Mouse (Mus musculus) megakaryocyte, adult 5-6 weeks (primary cell): Measurements from ENCODE around the gene Nphp1. TPM values are rescaled to one million over a fixed set of nuclear protein-coding genes. Genes with fewer than 3 reads are reported as not detected.

Experiments used
- ATAC-seq: 2 replicates; pipeline ENCODE4 v1.8.0; 2016; ENCODE audit warnings: mild to moderate bottlenecking, inconsistent platforms; ENCODE audit not compliant: poor library complexity, severe bottlenecking
- total RNA-seq, 2 experiments: library from RNA; stranded (forward) in 1 of 2; stranded (reverse) in 1 of 2; fragments of 153-499, 151-499 nt in 1 of 2; fragments of 221-1000, 200-1000 nt in 1 of 2; gene quantifications; 2 replicates each; pipeline versions ENCODE4 v1.2.3 to v1.2.4; 2015 to 2017

Nphp1 gene
- 0.84 and 2.1 TPM in 2 replicates for total RNA-seq (2015)
- 0.24 and 1.7 TPM in 2 replicates for total RNA-seq (2017)

GRCm38 (mm10) chr2:127788440-127789116 lies at the start of gene Nphp1:
Nphp1 (minus strand) TSS chr2:127788897.
- ATAC-seq = peak; percentile 89

- 0 out of 2 replicates have a peak, but pooled peaks have one; percentile 34 for ATAC-seq
Observed at GRCm38 (mm10) chr2:127832833-127833190, 44.1 kb upstream of the Nphp1 start.

- ATAC-seq = peak; percentile 53
Observed at GRCm38 (mm10) chr2:127832103-127832832, 43.6 kb upstream of the Nphp1 start.

- ATAC-seq = peak; percentile 99
Observed at GRCm38 (mm10) chr2:127831401-127832102, 42.9 kb upstream of the Nphp1 start, which contains the start of gene Bub1. Bub1 (minus strand) TSS chr2:127831865.

GRCm38 (mm10) chr2:127791919-127792603 lies 3.4 kb upstream of the Nphp1 start, which contains the start of gene Mtln:
Mtln (minus strand) TSS chr2:127792488.
- peak; percentile 91 for ATAC-seq

GRCm38 (mm10) chr2:127789651-127790270 lies 1.1 kb upstream of the Nphp1 start:
- ATAC-seq = no peak

- ATAC-seq = no peak
Observed at GRCm38 (mm10) chr2:127789138-127789537, 441 bp upstream of the Nphp1 start.

GRCm38 (mm10) chr2:127787226-127787625 lies 1.5 kb downstream of the Nphp1 start:
- ATAC-seq = no peak

GRCm38 (mm10) chr2:127778451-127778850 lies 10.2 kb downstream of the Nphp1 start:
- ATAC-seq = no peak

- no peak for ATAC-seq
Observed at GRCm38 (mm10) chr2:127775013-127775412, 13.7 kb downstream of the Nphp1 start.

GRCm38 (mm10) chr2:127774578-127774941 lies 14.1 kb downstream of the Nphp1 start:
- no peak for ATAC-seq

- ATAC-seq = no peak
Observed at GRCm38 (mm10) chr2:127773938-127774577, 14.6 kb downstream of the Nphp1 start.

- ATAC-seq = no peak
Observed at GRCm38 (mm10) chr2:127761587-127761986, 27.1 kb downstream of the Nphp1 start.

- ATAC-seq = peak; percentile 52
Observed at GRCm38 (mm10) chr2:127760429-127761000, 28.2 kb downstream of the Nphp1 start.

GRCm38 (mm10) chr2:127760014-127760413 lies 28.7 kb downstream of the Nphp1 start:
- peak; percentile 54; the same call in 1 of the 2 replicates for ATAC-seq

- no peak for ATAC-seq
Observed at GRCm38 (mm10) chr2:127759157-127759880, 29.4 kb downstream of the Nphp1 start.

- no peak for ATAC-seq
Observed at GRCm38 (mm10) chr2:127757171-127757570, 31.5 kb downstream of the Nphp1 start.

- no peak for ATAC-seq
Observed at GRCm38 (mm10) chr2:127754113-127754512, 34.6 kb downstream of the Nphp1 start.
